Mouse (Mus musculus) kidney, adult 2 months (tissue): ENCODE measurements around the gene Tbc1d25. TPM values are rescaled to one million over a fixed set of nuclear protein-coding genes. Genes with fewer than 3 reads are reported as not detected.
A peak's percentile ranks its signal among the peaks of the same experiment; 100 is the strongest.

Source experiments
- DNase-seq: peaks from one replicate; pipeline ENCODE4 v3.0.0; 2021
- H3K27ac ChIP-seq: fragments of 200-500 bp; 2 replicates; pipeline ENCODE4 v1.5.1; 2012; ENCODE audit warnings: low read depth, low read length, control low read depth, inconsistent platforms; ENCODE audit not compliant: insufficient read depth
- H3K27me3 ChIP-seq: fragments of 200-500 bp; replicated peaks from 2 replicates; pipeline ENCODE4 v1.6.1; 2012; ENCODE audit warnings: mild to moderate bottlenecking, moderate library complexity, low read length, inconsistent platforms; ENCODE audit not compliant: control insufficient read depth, insufficient read depth
- H3K36me3 ChIP-seq: fragments of 200-500 bp; 2 replicates; pipeline ENCODE4 v1.6.1; 2012; ENCODE audit warnings: mild to moderate bottlenecking, moderate library complexity, low read length, inconsistent platforms; ENCODE audit not compliant: control insufficient read depth, insufficient read depth
- H3K4me1 ChIP-seq: fragments of 200-500 bp; 2 replicates; pipeline ENCODE4 v1.6.1; 2011; ENCODE audit warnings: low read length; ENCODE audit not compliant: control insufficient read depth, insufficient read depth
- H3K4me3 ChIP-seq: fragments of 200-500 bp; 2 replicates; pipeline ENCODE4 v1.5.1; 2011; ENCODE audit warnings: mild to moderate bottlenecking, low read depth, low read length, control low read depth; ENCODE audit not compliant: insufficient read depth
- CTCF ChIP-seq: fragments of 200-500 bp; conservative IDR thresholded peaks from 2 replicates; pipeline ENCODE4 v1.5.1; 2011; ENCODE audit warnings: low read depth, mild to moderate bottlenecking, control low read depth, low read length, moderate library complexity, mixed read lengths; ENCODE audit not compliant: insufficient read depth, insufficient read length
- POLR2A ChIP-seq: fragments of 200-500 bp; IDR thresholded peaks from one replicate; pipeline ENCODE4 v1.6.1; 2011; ENCODE audit warnings: low read depth, low read length, control low read depth
- WGBS: fragments of 180-500 bp; shearing (Covaris S2); methylation state at CpG from one replicate; pipeline ENCODE4 v1.1.7; 2018; 5-methylcytosine and 5-hydroxymethylcytosine counted together
- polyA plus RNA-seq: library from polyadenylated mRNA; depleted of rRNA; stranded (reverse); fragments of >200 nt; gene quantifications from 2 replicates; pipeline ENCODE4 v1.2.3, GENCODE M21; 2012

The Tbc1d25 gene
- polyA plus RNA-seq, 1 experiment = 17.0 TPM

GRCm38 (mm10) chrX:8211490-8212207 lies 35.7 kb upstream of the Tbc1d25 start:
- H3K36me3 ChIP-seq = no peaks in the 10 kb centered on the region
- no peak for TF ChIP-seq CTCF
- TF ChIP-seq POLR2A = no peak
- H3K27me3 ChIP-seq = no peaks in the 10 kb centered on the region
- no peak overlapping the region for H3K4me3 ChIP-seq
- no peak for DNase-seq
- H3K27ac ChIP-seq = no peak overlapping the region
- H3K4me1 ChIP-seq = no peaks in the 10 kb centered on the region
- WGBS = 83% methylated on average over 7 of the region's 7 CpGs

- no peaks in the 10 kb centered on the region for H3K4me1 ChIP-seq
- 70% methylated on average over 2 of the region's 2 CpGs for WGBS
- H3K4me3 ChIP-seq = no peak overlapping the region
- H3K27me3 ChIP-seq = no peaks in the 10 kb centered on the region
- H3K36me3 ChIP-seq = no peaks in the 10 kb centered on the region
- no peak for DNase-seq
- H3K27ac ChIP-seq = no peak overlapping the region
- TF ChIP-seq POLR2A = no peak
- TF ChIP-seq CTCF = no peak
Measured at GRCm38 (mm10) chrX:8209720-8210119, 33.7 kb upstream of the Tbc1d25 start.

GRCm38 (mm10) chrX:8207224-8207623 lies 31.2 kb upstream of the Tbc1d25 start:
- TF ChIP-seq POLR2A = no peak
- no peak for TF ChIP-seq CTCF
- H3K36me3 ChIP-seq = no peaks in the 10 kb centered on the region
- DNase-seq = no peak
- H3K4me3 ChIP-seq = no peak overlapping the region
- WGBS = 37% methylated on average over 4 of the region's 4 CpGs
- no peaks in the 10 kb centered on the region for H3K4me1 ChIP-seq
- H3K27ac ChIP-seq = no peak overlapping the region
- no peaks in the 10 kb centered on the region for H3K27me3 ChIP-seq

GRCm38 (mm10) chrX:8206694-8207197 lies 30.8 kb upstream of the Tbc1d25 start:
- 7% methylated on average over 11 of the region's 11 CpGs for WGBS
- TF ChIP-seq CTCF (no peak), POLR2A (no peak)

DNA sequence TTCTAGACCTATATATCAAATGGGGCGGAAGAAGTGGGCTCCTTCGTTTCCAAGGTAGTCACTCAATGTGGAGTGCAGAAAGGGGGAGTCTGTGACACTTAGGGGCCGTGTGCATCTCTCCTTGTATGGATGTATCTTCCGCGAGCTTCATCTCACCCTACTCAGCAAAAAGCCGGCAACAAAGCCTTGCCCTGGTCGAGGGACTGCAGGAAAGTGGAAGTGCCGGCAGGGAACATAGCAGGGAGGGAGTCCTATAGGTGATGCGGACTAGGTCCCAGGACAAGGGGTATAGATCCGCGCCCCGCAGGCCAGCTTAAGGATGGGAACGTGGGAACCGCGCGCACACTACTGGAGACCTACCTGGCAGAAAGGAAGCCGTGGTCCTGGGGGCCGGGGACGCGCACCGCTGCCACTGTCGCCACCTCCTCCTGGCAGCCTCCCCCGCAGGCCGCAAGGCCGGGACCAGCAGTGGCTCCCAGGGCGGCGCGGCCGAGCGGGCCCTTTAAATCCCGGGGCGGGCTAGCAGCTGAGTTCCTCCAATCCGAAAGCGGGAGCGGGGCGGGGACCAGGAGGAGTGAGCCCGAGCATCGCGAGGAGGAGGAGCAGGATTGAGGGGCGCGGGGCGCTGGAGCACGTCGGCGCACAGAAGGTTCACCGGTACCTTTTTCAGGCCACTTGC lies 30.2 kb upstream of the Tbc1d25 start, which contains the start of gene Porcn:
Gene Porcn (minus strand): TSS at position 511 of the 679 bp plus-strand sequence.
- H3K4me1 ChIP-seq = no peaks in the 10 kb centered on the region
- H3K27me3 ChIP-seq = no peaks in the 10 kb centered on the region
- H3K27ac ChIP-seq = no peak within 1 kb of the TSS
- H3K4me3 ChIP-seq = peak within 1 kb of the TSS; percentile 78
- no peaks in the 10 kb centered on the region for H3K36me3 ChIP-seq
- peak; percentile 87 for DNase-seq
- WGBS = under 1% methylated on average over 37 of the region's 46 CpGs
- TF ChIP-seq POLR2A (no peak), CTCF (no peak)

More at GRCm38 (mm10) chrX:8206694-8207197, 30.8 kb upstream of the Tbc1d25 start:
- Histone ChIP-seq H3K27ac (no peak overlapping the region), H3K4me3 (peak overlapping the region; percentile 16), H3K36me3 (no peaks in the 10 kb centered on the region), H3K4me1 (no peaks in the 10 kb centered on the region), H3K27me3 (no peaks in the 10 kb centered on the region)
- DNase-seq = no peak

DNA sequence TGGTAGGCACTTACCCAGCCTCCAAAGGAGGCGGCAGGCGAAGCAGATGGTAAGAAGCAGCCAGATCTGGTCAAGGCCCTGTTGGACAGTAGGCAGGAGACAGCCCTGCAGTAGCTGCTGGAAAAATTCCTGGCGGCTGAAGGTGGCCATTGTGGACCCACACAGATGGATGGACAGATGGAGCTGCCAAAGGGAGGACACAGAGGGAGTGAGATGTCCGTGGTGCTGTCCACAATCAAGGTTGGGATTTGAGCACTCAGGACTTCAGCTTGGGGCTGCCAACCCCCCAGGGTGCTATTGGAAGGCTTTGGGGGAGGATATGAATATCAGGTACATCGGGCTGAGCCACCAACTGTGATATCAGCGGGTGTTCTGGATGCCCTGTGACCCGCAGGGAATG lies 29.6 kb upstream of the Tbc1d25 start:
- H3K36me3 ChIP-seq = no peaks in the 10 kb centered on the region
- H3K4me1 ChIP-seq = no peaks in the 10 kb centered on the region
- DNase-seq = no peak
- H3K27ac ChIP-seq = no peak overlapping the region
- no peaks in the 10 kb centered on the region for H3K27me3 ChIP-seq
- WGBS = 51% methylated on average over 7 of the region's 7 CpGs
- H3K4me3 ChIP-seq = peak overlapping the region; percentile 78
- no peak for TF ChIP-seq POLR2A
- no peak for TF ChIP-seq CTCF

DNA sequence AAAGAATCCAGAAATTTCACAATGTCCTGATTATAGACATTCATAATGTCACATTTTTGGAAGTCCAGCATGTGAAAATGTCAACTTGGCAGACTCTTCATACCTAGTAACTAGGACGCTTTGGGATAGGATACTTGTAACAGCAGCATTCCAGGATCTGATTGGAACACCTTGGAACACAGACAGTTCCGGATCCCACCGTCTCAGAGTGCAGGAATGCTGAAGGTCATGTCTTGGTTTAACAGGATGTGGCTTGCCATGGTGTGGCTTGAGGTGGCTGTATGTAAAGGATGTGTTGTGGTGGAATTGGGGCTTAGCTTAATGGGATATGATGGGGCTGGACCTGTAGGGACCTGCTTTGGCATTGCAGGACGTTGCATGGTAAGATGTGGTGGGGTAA lies 29.1 kb upstream of the Tbc1d25 start:
- WGBS = 79% methylated on average over 4 of the region's 4 CpGs
- Histone ChIP-seq H3K4me3 (no peak overlapping the region), H3K4me1 (no peaks in the 10 kb centered on the region), H3K27ac (no peak overlapping the region), H3K27me3 (no peaks in the 10 kb centered on the region), H3K36me3 (no peaks in the 10 kb centered on the region)
- no peak for TF ChIP-seq CTCF
- TF ChIP-seq POLR2A = no peak
- no peak for DNase-seq
